Mouse (Mus musculus) cerebellum, adult 8-10 months (tissue): ENCODE measurements around the gene Bcl6b.
A peak's percentile ranks its signal among the peaks of the same experiment; 100 is the strongest.

ENCODE experiments used
- DNase-seq: peaks from one replicate; pipeline ENCODE4 v3.0.0; 2022

Gene Bcl6b

GRCm38 (mm10) chr11:70211972-70212371 lies 17.6 kb downstream of the Bcl6b start:
- no peak for DNase-seq

GRCm38 (mm10) chr11:70210681-70211080 lies 18.9 kb downstream of the Bcl6b start:
- no peak for DNase-seq

GRCm38 (mm10) chr11:70208778-70209388 lies 20.7 kb downstream of the Bcl6b start:
- no peak for DNase-seq

GRCm38 (mm10) chr11:70207283-70207682 lies 22.3 kb downstream of the Bcl6b start:
- DNase-seq = no peak

GRCm38 (mm10) chr11:70206801-70207200 lies 22.8 kb downstream of the Bcl6b start:
- no peak for DNase-seq

GRCm38 (mm10) chr11:70201691-70202090 lies 27.9 kb downstream of the Bcl6b start:
- DNase-seq = peak; percentile 79

GRCm38 (mm10) chr11:70200036-70200608 lies 29.5 kb downstream of the Bcl6b start:
- DNase-seq = no peak

GRCm38 (mm10) chr11:70199107-70199506 lies 30.5 kb downstream of the Bcl6b start:
- DNase-seq = no peak

GRCm38 (mm10) chr11:70198332-70198731 lies 31.3 kb downstream of the Bcl6b start:
- DNase-seq = no peak

- no peak for DNase-seq
Measured at GRCm38 (mm10) chr11:70193354-70194285, 36.0 kb downstream of the Bcl6b start.

GRCm38 (mm10) chr11:70192157-70192556 lies 37.4 kb downstream of the Bcl6b start:
- no peak for DNase-seq

- no peak for DNase-seq
Measured at GRCm38 (mm10) chr11:70191188-70191587, 38.4 kb downstream of the Bcl6b start.

GRCm38 (mm10) chr11:70189319-70190134 lies 40.1 kb downstream of the Bcl6b start:
- no peak for DNase-seq

GRCm38 (mm10) chr11:70185120-70185519 lies 44.5 kb downstream of the Bcl6b start:
- DNase-seq = no peak

GRCm38 (mm10) chr11:70180496-70180895 lies 49.1 kb downstream of the Bcl6b start:
- no peak for DNase-seq

- no peak for DNase-seq
Measured at GRCm38 (mm10) chr11:70179401-70179800, 50.2 kb downstream of the Bcl6b start.

- DNase-seq = no peak
Measured at GRCm38 (mm10) chr11:70178756-70179155, 50.8 kb downstream of the Bcl6b start.

- no peak for DNase-seq
Measured at GRCm38 (mm10) chr11:70178311-70178710, 51.3 kb downstream of the Bcl6b start.

GRCm38 (mm10) chr11:70177647-70178046 lies 52.0 kb downstream of the Bcl6b start:
- no peak for DNase-seq

GRCm38 (mm10) chr11:70174491-70174890 lies 55.1 kb downstream of the Bcl6b start:
- no peak for DNase-seq
